In the genomic region with DNA sequence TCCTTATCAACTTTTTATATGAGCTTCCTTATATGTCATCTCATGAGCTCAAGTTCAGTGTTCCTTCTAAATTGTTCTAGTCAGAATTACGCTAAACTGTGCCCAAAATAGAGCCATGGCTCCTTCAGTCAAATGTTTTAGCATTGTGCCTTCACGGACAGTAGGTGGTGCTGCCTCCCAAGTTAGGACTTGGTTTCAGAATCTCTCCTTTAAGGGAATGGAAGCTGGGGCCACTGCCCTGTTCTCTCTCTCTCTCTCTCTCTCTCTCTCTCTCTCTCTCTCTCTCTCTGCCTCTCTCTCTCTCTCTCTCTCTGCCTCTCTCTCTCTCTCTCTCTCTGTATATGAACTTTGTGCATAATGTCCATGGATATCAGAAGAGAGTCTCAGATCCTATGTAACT, we compare ENCODE assay signal across 9 mouse cellular contexts. TPM values are rescaled to one million over a fixed set of nuclear protein-coding genes. Genes with fewer than 3 reads are reported as not detected.
A peak's percentile ranks its signal among the peaks of the same experiment; 100 is the strongest.
DNase-seq lines count a peak whose midpoint lies in the region; ATAC-seq and TF ChIP-seq lines count a peak whose summit lies in the region.
"Had no signal": no experiment of that assay in that cellular context is flagged by ENCODE, and none has a peak within 500 bp of the region (broad histone marks: within the 10 kb centered on the region; RNA-seq: fewer than 3 reads in every experiment).

No protein-coding gene starts in this region.

- 15% methylated on average over 2 of the region's 2 CpGs for WGBS in lung, embryonic 14.5 days

- no peaks in the 10 kb centered on the region for H3K36me3 ChIP-seq in lung, embryonic 14.5 days (ENCODE audit: insufficient read depth)
- H3K36me3 ChIP-seq: neural tube, embryonic 12.5 days had no signal

- H3K4me3 ChIP-seq in lung, embryonic 14.5 days (ENCODE audit: low read depth, low read length) = no peak overlapping the region
- H3K4me3 ChIP-seq: neural tube, embryonic 12.5 days had no signal

- no peaks in the 10 kb centered on the region for H3K4me1 ChIP-seq in lung, embryonic 14.5 days (ENCODE audit: insufficient read depth)
- H3K4me1 ChIP-seq: neural tube, embryonic 12.5 days had no signal

- no peak overlapping the region for H3K4me2 ChIP-seq in lung, embryonic 14.5 days
- H3K4me2 ChIP-seq: neural tube, embryonic 12.5 days had no signal

- H3K27me3 ChIP-seq in lung, embryonic 14.5 days (ENCODE audit: insufficient read depth, low read length) = no peaks in the 10 kb centered on the region
- H3K27me3 ChIP-seq: neural tube, embryonic 12.5 days had no signal

- H3K9me3 ChIP-seq in lung, embryonic 14.5 days (ENCODE audit: low read depth, low read length) = no peaks in the 10 kb centered on the region
- H3K9me3 ChIP-seq: neural tube, embryonic 12.5 days had no signal

- H3K27ac ChIP-seq in lung, embryonic 14.5 days (ENCODE audit: low read depth) = no peak overlapping the region
- H3K27ac ChIP-seq: neural tube, embryonic 12.5 days had no signal

- ATAC-seq in inflammation-experienced regulatory T-cells, adult 6 months = peak; percentile 74
- no peak for ATAC-seq in lung, embryonic 14.5 days (ENCODE audit: insufficient read depth)

- TF ChIP-seq CTCF in lung, embryonic 14.5 days (IDR thresholded peaks at IDR 0.05; ENCODE audit: low read depth) = peak; percentile 78

- peak; percentile 33 to 52 for DNase-seq in left cerebral cortex, adult 18-20 months (ENCODE audit: low spot score in 2 of 2)
- no peak for DNase-seq in left cerebral cortex, adult 8-10 months (ENCODE audit: low spot score in 2 of 2)
- DNase-seq in NIH3T3 (ENCODE audit: low read depth) = peak; percentile 80
- DNase-seq in cerebellum, postnatal 36 days = peak; percentile 15 to 25
- DNase-seq in lung, embryonic 14.5 days = peak; percentile 79
- DNase-seq in retina, postnatal 1 day = peak; percentile 60

- H3K9ac ChIP-seq in lung, embryonic 14.5 days = no peak overlapping the region
- H3K9ac ChIP-seq: neural tube, embryonic 12.5 days had no signal

RNA-seq across cellular contexts. Expression of gene Trim40, which starts 2.4 kb away (rescaled TPM):
- under 1 TPM in 1 of 2 experiments, not detected in 1; 0.40 TPM for total RNA-seq in left cerebral cortex, adult 18-20 months (2021)
- under 1 TPM in 1 of 4 experiments, not detected in 3; 0.24 TPM for total RNA-seq in left cerebral cortex, adult 8-10 months (2022)
- not detected for polyA plus RNA-seq in inflammation-experienced regulatory T-cells, adult 6 months (2017; shearing (Covaris generic))
- polyA plus RNA-seq in lung, embryonic 14.5 days (2014; fragmentation: Nextera tagmentation; extraction: Ambion mirVana) = not detected in 2 replicates
- polyA plus RNA-seq: gonadal fat pad, adult 2 months; neural tube, embryonic 12.5 days had no signal

RNA-seq across cellular contexts. Expression of gene Trim31, which starts 5.6 kb away (rescaled TPM):
- total RNA-seq in left cerebral cortex, adult 18-20 months (2021) = not detected
- not detected for total RNA-seq in left cerebral cortex, adult 8-10 months (2022)
- polyA plus RNA-seq in inflammation-experienced regulatory T-cells, adult 6 months (2017; shearing (Covaris generic)) = not detected
- 0.11 and 0.16 TPM in 2 replicates for polyA plus RNA-seq in lung, embryonic 14.5 days (2014; fragmentation: Nextera tagmentation; extraction: Ambion mirVana)
- polyA plus RNA-seq: neural tube, embryonic 12.5 days had no signal

RNA-seq across cellular contexts. Expression of gene Trim10, which starts 23.0 kb away (rescaled TPM):
- not detected for total RNA-seq in left cerebral cortex, adult 18-20 months (2021)
- not detected for total RNA-seq in left cerebral cortex, adult 8-10 months (2022)
- not detected for polyA plus RNA-seq in inflammation-experienced regulatory T-cells, adult 6 months (2017; shearing (Covaris generic))
- 2.6 and 3.4 TPM in 2 replicates for polyA plus RNA-seq in lung, embryonic 14.5 days (2014; fragmentation: Nextera tagmentation; extraction: Ambion mirVana)

RNA-seq across cellular contexts. Expression of gene Trim15, which starts 25.4 kb away (rescaled TPM):
- not detected for total RNA-seq in left cerebral cortex, adult 18-20 months (2021)
- under 1 TPM in 1 of 4 experiments, not detected in 3; 0.19 TPM for total RNA-seq in left cerebral cortex, adult 8-10 months (2022)
- polyA plus RNA-seq in inflammation-experienced regulatory T-cells, adult 6 months (2017; shearing (Covaris generic)) = under 1 TPM; 0.32 to 0.47 (median 0.33) TPM
- 0.11 and 0.16 TPM in 2 replicates for polyA plus RNA-seq in lung, embryonic 14.5 days (2014; fragmentation: Nextera tagmentation; extraction: Ambion mirVana)
- polyA plus RNA-seq: gonadal fat pad, adult 2 months had no signal

RNA-seq across cellular contexts. Expression of gene Rnf39, which starts 50.4 kb away (rescaled TPM):
- total RNA-seq in left cerebral cortex, adult 18-20 months (2021) = 10 to 100 TPM in 1 of 2 experiments, 1 to 10 TPM in 1; 9.9 to 12.4 TPM
- total RNA-seq in left cerebral cortex, adult 8-10 months (2022) = 1 to 10 TPM; 5.6 to 8.0 (median 6.5) TPM
- polyA plus RNA-seq in inflammation-experienced regulatory T-cells, adult 6 months (2017; shearing (Covaris generic)) = not detected
- 0.35 and 0.53 TPM in 2 replicates for polyA plus RNA-seq in lung, embryonic 14.5 days (2014; fragmentation: Nextera tagmentation; extraction: Ambion mirVana)

Comparison
In these comparisons a context has a peak if more than half of its experiments do, and no peak if none do; other contexts are left out.
1. DNase-seq: peak in left cerebral cortex, adult 18-20 months (2 of 2), NIH3T3 (single experiment), cerebellum, postnatal 36 days (2 of 2), lung, embryonic 14.5 days (single experiment) and retina, postnatal 1 day (single experiment); none in left cerebral cortex, adult 8-10 months (0 of 2).